Mouse (Mus musculus) midbrain, postnatal 0 days (tissue): ENCODE results near the gene Snrpn. TPM values are rescaled to one million over a fixed set of nuclear protein-coding genes. Genes with fewer than 3 reads are reported as not detected.
"Not testable (repeated sequence)": the region's sequence is repeated elsewhere in the genome, so short reads cannot be mapped to it uniquely, and the experiment has no call there.

ENCODE experiments used
- ATAC-seq: fragments of 200-750 bp; cut with Nextera tagmentation; 2 replicates; pipeline ENCODE4 v1.8.0; 2017; ENCODE audit warnings: moderate number of reproducible peaks, mild to moderate bottlenecking, moderate TSS enrichment, moderate library complexity; ENCODE audit not compliant: low FRiP score
- DNase-seq: peaks from one replicate; pipeline ENCODE4 v3.0.0-alpha.2; 2015; ENCODE audit warnings: low spot score
- H3K27ac ChIP-seq: fragments of 300-500 bp; sonication (generic); 2 replicates; pipeline ENCODE4 v1.5.1; 2014; ENCODE audit warnings: low read depth, mild to moderate bottlenecking, low read length, mixed read lengths
- H3K27me3 ChIP-seq: fragments of 300-500 bp; sonication (generic); 2 replicates; pipeline ENCODE4 v1.6.1; 2014; ENCODE audit warnings: low read length, control low read depth, mixed read lengths; ENCODE audit not compliant: insufficient read depth
- H3K36me3 ChIP-seq: fragments of 300-500 bp; sonication (generic); 2 replicates; pipeline ENCODE4 v1.6.1; 2014; ENCODE audit warnings: low read length, control low read depth, mixed read lengths; ENCODE audit not compliant: insufficient read depth
- H3K4me1 ChIP-seq: fragments of 300-500 bp; sonication (generic); 2 replicates; pipeline ENCODE4 v1.6.1; 2014; ENCODE audit warnings: mild to moderate bottlenecking, control low read depth, antibody characterized with exemption, low read length, mixed read lengths; ENCODE audit not compliant: insufficient read depth
- H3K4me2 ChIP-seq: fragments of 300-500 bp; sonication (generic); 2 replicates; pipeline ENCODE4 v1.6.1; 2014; ENCODE audit warnings: low read depth, mild to moderate bottlenecking, low read length, mixed read lengths; ENCODE audit not compliant: poor library complexity, severe bottlenecking
- H3K4me3 ChIP-seq: fragments of 300-500 bp; sonication (generic); 2 replicates; pipeline ENCODE4 v1.5.1; 2014; ENCODE audit warnings: low read depth, mild to moderate bottlenecking, low read length, moderate library complexity
- H3K9ac ChIP-seq: fragments of 300-500 bp; sonication (generic); replicated peaks from 2 replicates; pipeline ENCODE4 v1.6.1; 2014; ENCODE audit warnings: mild to moderate bottlenecking, low read length, moderate library complexity, mixed read lengths; ENCODE audit not compliant: poor library complexity, severe bottlenecking
- H3K9me3 ChIP-seq: fragments of 300-500 bp; sonication (generic); 2 replicates; pipeline ENCODE4 v1.6.1; 2016; ENCODE audit warnings: low read length, control low read depth
- CTCF ChIP-seq: IDR thresholded peaks from 2 replicates; pipeline ENCODE4 v1.5.1; 2016; ENCODE audit warnings: antibody characterized with exemption, mild to moderate bottlenecking
- WGBS: fragments of 180-500 bp; shearing (Covaris S2); extraction: QIAGEN DNeasy Blood & Tissue Kit; methylation state at CpG from one replicate; pipeline ENCODE4 v1.1.7; 2014; 5-methylcytosine and 5-hydroxymethylcytosine counted together
- polyA plus RNA-seq: library from polyadenylated mRNA; unstranded; fragments of >200 nt; fragmentation: Nextera tagmentation; extraction: Ambion mirVana; gene quantifications from 2 replicates; pipeline ENCODE4 v1.2.1, GENCODE M21; 2015
- total RNA-seq: library from RNA; depleted of rRNA; stranded (reverse); fragments of >200 nt; gene quantifications from 2 replicates; pipeline ENCODE4 v1.2.3, GENCODE M21; 2014; rRNA removed

Gene Snrpn
- total RNA-seq: 544 and 562 TPM in 2 replicates
- polyA plus RNA-seq: 1,182 and 1,261 TPM in 2 replicates

- ATAC-seq (peak; percentile 81), DNase-seq (peak; percentile 76)
- WGBS: 44% methylated on average over 4 of the region's 4 CpGs
- Histone ChIP-seq H3K9ac (no peak within 1 kb of the TSS), H3K4me2 (0 out of 2 replicates have a peak within 1 kb of the TSS, but pooled peaks have one; percentile 4), H3K27ac (0 out of 2 replicates have a peak within 1 kb of the TSS, but pooled peaks have one; percentile 32), H3K4me1 (no peaks in the 10 kb centered on the region), H3K4me3 (no peak within 1 kb of the TSS), H3K9me3 (no peaks in the 10 kb centered on the region), H3K36me3 (no peaks in the 10 kb centered on the region), H3K27me3 (no peaks in the 10 kb centered on the region)
- TF ChIP-seq CTCF: no peak
Measured at GRCm38 (mm10) chr7:60139742-60140480, at the start of gene Snrpn. Gene Snrpn (minus strand): TSS chr7:60140219.

- H3K9me3 ChIP-seq: no peaks in the 10 kb centered on the region; the same call in 1 of the 2 replicates
- 0 out of 2 replicates have a peak overlapping the region, but pooled peaks have one; percentile 8 for H3K27ac ChIP-seq
- WGBS: 34% methylated on average over 5 of the region's 5 CpGs
- DNase-seq: peak; percentile 86
- no peaks in the 10 kb centered on the region for H3K27me3 ChIP-seq
- no peak overlapping the region; the same call in 1 of the 2 replicates for H3K4me2 ChIP-seq
- TF ChIP-seq CTCF: no peak
- ATAC-seq: peak; percentile 78
- H3K4me3 ChIP-seq: 0 out of 2 replicates have a peak overlapping the region, but pooled peaks have one; percentile 6
- H3K36me3 ChIP-seq: no peaks in the 10 kb centered on the region
- H3K9ac ChIP-seq: no peak overlapping the region
- H3K4me1 ChIP-seq: no peaks in the 10 kb centered on the region
Measured at GRCm38 (mm10) chr7:60170250-60171185, 30.5 kb upstream of the Snrpn start.

- WGBS: 68% methylated on average over 7 of the region's 7 CpGs
- H3K27ac ChIP-seq: no peak overlapping the region
- H3K9ac ChIP-seq: no peak overlapping the region
- no peak for TF ChIP-seq CTCF
- no peaks in the 10 kb centered on the region for H3K27me3 ChIP-seq
- DNase-seq (no peak), ATAC-seq (no peak)
- no peak overlapping the region for H3K4me2 ChIP-seq
- no peak overlapping the region for H3K4me3 ChIP-seq
- no peaks in the 10 kb centered on the region for H3K9me3 ChIP-seq
- H3K4me1 ChIP-seq: no peaks in the 10 kb centered on the region
- no peaks in the 10 kb centered on the region for H3K36me3 ChIP-seq
Measured at GRCm38 (mm10) chr7:60125332-60125731, 14.7 kb downstream of the Snrpn start.

GRCm38 (mm10) chr7:60123086-60123624 is 16.9 kb downstream of the Snrpn start:
- WGBS: 46% methylated on average over 3 of the region's 3 CpGs
- not testable (repeated sequence) for H3K27ac ChIP-seq, DNase-seq, H3K9ac ChIP-seq, H3K4me1 ChIP-seq, H3K9me3 ChIP-seq, H3K4me2 ChIP-seq, H3K4me3 ChIP-seq, H3K27me3 ChIP-seq, H3K36me3 ChIP-seq, ATAC-seq

DNA sequence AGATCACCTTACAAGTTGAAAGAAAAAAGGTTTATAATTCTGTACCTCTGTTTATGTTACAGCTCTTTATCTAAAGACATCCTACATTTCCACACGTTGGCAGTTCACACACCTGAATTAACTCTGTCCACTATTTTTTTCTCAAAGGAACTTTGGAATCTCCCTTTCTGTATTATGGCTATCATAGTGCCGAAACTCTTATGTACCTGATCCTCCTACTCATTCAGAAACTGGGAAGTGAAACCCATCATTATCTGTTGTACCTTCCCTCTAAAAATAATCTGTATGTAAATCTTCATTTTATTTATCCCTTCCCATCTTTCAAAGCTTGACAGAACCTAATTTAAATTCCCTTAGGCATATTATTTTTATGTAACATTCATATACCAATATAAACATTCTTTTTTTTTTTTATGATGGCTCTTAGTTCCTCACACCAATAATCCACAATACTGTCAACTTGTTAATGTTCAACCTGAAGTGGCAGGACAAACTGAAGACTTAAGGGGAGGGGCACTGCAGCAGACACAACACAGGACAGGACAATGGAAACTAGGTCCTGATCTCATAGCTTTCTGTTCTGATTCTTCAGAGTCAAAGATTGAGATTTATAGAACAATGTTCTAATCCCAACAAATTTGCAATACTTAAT is 17.5 kb downstream of the Snrpn start:
- DNase-seq: no peak
- H3K27ac ChIP-seq: no peak overlapping the region

More for the DNA sequence above, 17.5 kb downstream of the Snrpn start:
- H3K4me1 ChIP-seq: no peaks in the 10 kb centered on the region
- no peak overlapping the region for H3K4me3 ChIP-seq
- no peaks in the 10 kb centered on the region for H3K9me3 ChIP-seq
- 66% methylated on average over 2 of the region's 2 CpGs for WGBS
- no peak overlapping the region for H3K4me2 ChIP-seq
- no peak for ATAC-seq
- no peak for TF ChIP-seq CTCF
- no peak overlapping the region for H3K9ac ChIP-seq
- no peaks in the 10 kb centered on the region for H3K36me3 ChIP-seq
- no peaks in the 10 kb centered on the region for H3K27me3 ChIP-seq
